Mouse (Mus musculus): Measurements from ENCODE around the gene Zfp266. TPM values are rescaled to one million over a fixed set of nuclear protein-coding genes. Genes with fewer than 3 reads are reported as not detected.

The Zfp266 gene
- total RNA-seq, 2 experiments from 2014 or later, result 97.4 to 105 TPM

GRCm38 (mm10) chr9:20493281-20493680 is 27.9 kb downstream of the Zfp266 start:
- DNase-seq, result no peak
- intact Hi-C loops (cut with DNase I), result no loop called here

- intact Hi-C loops (cut with DNase I), result no loop called here
- peak; percentile 83 for DNase-seq
Observed at GRCm38 (mm10) chr9:20492527-20493233, 28.5 kb downstream of the Zfp266 start, which contains the start of gene Zfp426. Gene Zfp426 (minus strand): TSS chr9:20492746.

- intact Hi-C loops (cut with DNase I), result no loop called here
- DNase-seq, result no peak
Observed at GRCm38 (mm10) chr9:20491858-20492526, 29.2 kb downstream of the Zfp266 start.

DNA sequence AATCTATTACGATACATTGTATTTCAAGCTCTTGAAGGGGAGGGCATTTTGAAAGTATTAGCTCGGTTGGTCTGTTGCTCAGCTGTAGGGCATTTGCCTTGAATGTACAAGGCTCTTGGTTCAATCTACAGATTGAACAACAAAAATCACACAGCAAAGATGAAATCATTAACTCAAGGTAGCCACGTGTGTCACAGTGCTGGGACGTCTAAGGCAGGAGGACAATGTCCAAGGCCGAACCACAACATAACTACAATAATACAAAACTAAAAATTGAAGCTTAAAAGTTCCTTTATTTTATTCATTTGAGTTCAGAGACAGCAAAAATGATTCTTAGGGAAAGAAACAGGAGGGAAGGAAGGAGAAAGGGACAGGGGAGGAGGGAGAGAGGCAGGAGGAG is 31.7 kb downstream of the Zfp266 start:
- DNase-seq, result no peak
- intact Hi-C loops (cut with DNase I), result no loop called here

DNA sequence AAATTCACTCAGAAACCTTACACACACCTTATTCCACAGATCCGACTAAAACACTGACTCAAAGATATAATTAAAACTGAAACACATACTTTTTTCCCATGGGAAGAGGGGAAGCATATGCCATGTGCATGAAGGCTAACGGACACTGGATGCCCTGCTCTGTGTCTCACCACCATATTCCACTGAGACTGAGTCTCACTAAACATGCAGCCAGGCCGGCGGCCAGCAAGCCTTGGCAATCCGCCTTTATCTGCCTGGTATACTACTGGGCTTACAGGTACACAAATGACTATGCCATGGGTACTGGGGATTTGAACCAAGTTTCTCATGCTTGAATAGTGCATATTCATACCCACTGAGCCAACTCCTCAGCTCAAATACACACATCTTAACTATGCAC is 41.8 kb downstream of the Zfp266 start:
- intact Hi-C loops (cut with DNase I), result no loop called here
- DNase-seq, result peak; percentile 21

- DNase-seq, result no peak
- intact Hi-C loops (cut with DNase I), result no loop called here
Observed at GRCm38 (mm10) chr9:20476632-20477031, 44.6 kb downstream of the Zfp266 start.

GRCm38 (mm10) chr9:20466761-20467442 is 54.3 kb downstream of the Zfp266 start:
- intact Hi-C loops (cut with DNase I), result no loop called here
- peak; percentile 48 for DNase-seq

DNA sequence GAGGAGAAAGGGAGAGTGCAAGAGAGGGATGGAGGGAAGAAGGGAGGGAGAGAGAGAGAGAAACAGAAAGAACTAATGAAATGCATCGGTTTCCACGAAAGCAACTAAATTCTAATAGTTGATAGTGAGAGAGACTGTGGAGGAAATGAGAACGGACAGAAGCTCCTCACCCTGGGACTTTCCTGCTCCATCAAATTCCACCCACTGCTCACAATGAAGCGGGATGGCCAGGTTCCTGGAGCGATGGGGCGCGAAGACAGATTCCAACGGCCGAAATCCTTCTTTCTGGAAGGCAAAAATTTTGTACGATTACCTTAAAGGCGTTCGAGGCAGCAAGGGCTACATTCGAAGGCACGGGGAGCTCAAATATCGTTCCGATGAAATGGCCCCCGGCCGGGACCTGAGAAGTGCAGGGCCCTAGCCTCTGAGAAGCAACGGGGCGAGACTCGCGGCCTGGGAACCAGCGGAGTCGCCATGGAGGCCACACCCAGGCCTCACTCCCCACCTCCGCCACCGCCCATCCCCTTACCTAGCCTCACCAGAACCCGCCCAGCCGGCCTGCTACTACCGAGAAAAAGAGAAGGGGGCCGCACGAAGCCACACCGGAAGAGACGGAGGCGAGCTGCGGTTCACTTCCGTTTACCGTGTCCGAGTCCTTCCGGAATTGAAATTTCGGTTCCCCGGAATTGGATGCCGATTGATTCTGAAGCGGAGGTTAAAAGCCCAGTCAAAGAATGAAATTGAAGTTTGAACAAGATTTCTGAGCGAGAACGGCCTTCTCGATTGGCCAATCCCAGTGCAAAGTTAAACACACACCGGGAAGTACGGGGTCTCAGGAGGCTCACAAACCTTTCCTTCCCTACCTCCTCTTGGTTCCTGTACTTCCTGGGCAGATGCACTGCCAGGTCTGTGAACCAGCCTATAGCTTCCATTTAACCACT is 61.6 kb downstream of the Zfp266 start, which contains the start of gene Zfp26:
Gene Zfp26 (minus strand): TSS at position 786 of the 941 bp plus-strand sequence.
- intact Hi-C loops (cut with DNase I), result no loop called here
- peak; percentile 70 for DNase-seq

DNA sequence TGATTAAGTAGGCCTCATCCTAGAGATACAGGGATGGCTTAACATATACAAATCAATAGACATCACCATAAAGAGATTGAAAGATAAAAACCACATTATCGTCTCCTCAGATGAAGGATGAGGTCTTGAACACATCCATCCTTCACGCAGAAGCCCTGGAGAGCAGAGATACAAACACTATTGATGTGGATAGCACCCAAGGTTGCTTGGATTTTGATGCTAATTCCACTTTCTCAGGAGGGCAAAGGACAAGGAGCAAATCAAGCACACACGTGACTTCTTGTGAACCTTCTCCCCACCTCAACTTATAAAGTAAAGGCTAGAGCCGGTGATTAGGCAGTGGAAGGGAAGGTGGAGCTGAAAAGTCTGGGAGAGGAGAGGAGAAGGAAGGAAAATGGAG is 67.6 kb downstream of the Zfp266 start:
- intact Hi-C loops (cut with DNase I), result no loop called here
- no peak for DNase-seq

- intact Hi-C loops (cut with DNase I), result no loop called here
- no peak for DNase-seq
Observed at GRCm38 (mm10) chr9:20451493-20451892, 69.7 kb downstream of the Zfp266 start.

Other genes starting within 250 kb of the Zfp266 start
- gene Olfr39, start 239.1 kb downstream of the Zfp266 start, total RNA-seq (2021), result not detected
- gene Olfr873, start 222.9 kb downstream of the Zfp266 start, total RNA-seq (2021), result not detected
- not detected for gene Olfr18, start 185.3 kb downstream of the Zfp266 start, total RNA-seq (2021)
- 10 to 100 TPM; 16.5 to 20.0 TPM for gene Zfp560, start 136.2 kb downstream of the Zfp266 start, total RNA-seq (2021)
- gene Zfp26, start 61.3 kb downstream of the Zfp266 start, total RNA-seq (2021), result 10 to 100 TPM; 41.9 to 42.3 TPM
- 10 to 100 TPM; 35.1 to 40.5 TPM for gene Zfp426, start 28.7 kb downstream of the Zfp266 start, total RNA-seq (2021)
- 10 to 100 TPM; 44.4 to 51.5 TPM for gene Zfp846, start 59.9 kb upstream of the Zfp266 start, total RNA-seq (2021)
- 100 to 1,000 TPM; 298 to 308 TPM for gene Ubl5, start 121.5 kb upstream of the Zfp266 start, total RNA-seq (2021)
- 10 to 100 TPM; 21.9 to 25.4 TPM for gene Fbxl12, start 123.3 kb upstream of the Zfp266 start, total RNA-seq (2021)
- gene Pin1, start 130.7 kb upstream of the Zfp266 start, total RNA-seq (2021), result 10 to 100 TPM; 27.0 to 28.4 TPM
- 100 to 1,000 TPM; 229 to 241 TPM for gene Olfm2, start 224.9 kb upstream of the Zfp266 start, total RNA-seq (2021)